Mouse (Mus musculus) megakaryocyte progenitor cell, adult 5-6 weeks (primary cell): ENCODE data around the gene Deaf1. TPM values are rescaled to one million over a fixed set of nuclear protein-coding genes. Genes with fewer than 3 reads are reported as not detected.
A peak's percentile ranks its signal among the peaks of the same experiment; 100 is the strongest.
"Not testable (repeated sequence)": the region's sequence is repeated elsewhere in the genome, so short reads cannot be mapped to it uniquely, and the experiment has no call there.

Experiments used
- ATAC-seq: replicated peaks from 2 replicates; pipeline ENCODE4 v1.8.0; 2016; ENCODE audit warnings: mild to moderate bottlenecking, moderate TSS enrichment, inconsistent platforms; ENCODE audit not compliant: poor library complexity
- total RNA-seq, 2 experiments: library from RNA; stranded (forward) in 1 of 2; stranded (reverse) in 1 of 2; fragments of 157-497, 149-512 nt in 1 of 2; fragments of 200-1000 nt in 1 of 2; gene quantifications; 2 replicates each; pipeline versions ENCODE4 v1.2.3 to v1.2.4; 2015 to 2017

Gene Deaf1
- total RNA-seq, 2 experiments from 2014 or later = 23.0 to 33.7 TPM

DNA sequence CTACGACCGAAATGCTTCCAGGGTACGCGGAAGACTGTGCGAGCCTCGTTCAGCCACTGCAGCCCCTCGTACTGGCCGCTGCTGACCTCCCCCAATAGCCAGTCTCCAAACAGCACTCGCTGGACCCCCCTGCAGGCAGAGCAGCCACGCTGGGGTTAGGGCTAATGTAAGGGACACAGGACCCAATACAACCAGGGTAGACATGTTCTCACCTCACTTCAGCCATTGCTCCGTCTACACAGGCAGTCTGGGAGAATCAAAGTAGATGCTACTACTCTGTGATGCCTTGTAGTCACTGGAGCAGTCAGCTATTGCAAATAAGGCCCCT is 62.1 kb downstream of the Deaf1 start:
- no peak for ATAC-seq

DNA sequence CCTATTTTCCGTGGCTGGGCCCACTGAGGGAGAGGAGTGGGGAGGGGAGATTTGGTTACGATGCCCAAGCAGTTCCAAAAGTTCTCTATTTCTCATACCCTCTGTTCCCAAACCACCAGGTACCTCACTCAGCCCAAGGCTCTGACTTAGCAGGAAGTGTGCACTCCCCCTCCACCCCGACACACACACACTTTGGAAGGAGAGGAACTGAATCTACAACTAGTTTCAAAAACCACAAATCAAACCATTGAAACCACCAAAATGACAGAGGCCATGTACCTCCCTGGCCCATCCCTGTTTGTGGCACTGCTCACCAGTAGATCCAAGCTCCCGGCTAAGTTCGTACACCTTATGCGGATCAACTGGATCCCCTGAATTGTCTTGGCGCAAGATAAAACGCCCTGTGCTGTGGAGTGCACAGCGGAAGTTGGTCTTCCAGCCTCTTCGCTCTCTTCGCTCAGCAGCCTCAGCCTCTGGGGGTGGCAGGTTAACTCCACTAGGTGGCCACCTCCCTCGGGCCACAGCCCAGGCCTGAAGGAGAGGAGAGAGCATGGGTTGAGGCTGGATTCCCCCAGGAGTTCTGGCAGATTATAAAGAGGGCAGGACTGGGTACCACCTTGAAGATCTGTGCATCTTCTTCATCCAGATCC is 62.6 kb downstream of the Deaf1 start:
- peak; percentile 61 for ATAC-seq

DNA sequence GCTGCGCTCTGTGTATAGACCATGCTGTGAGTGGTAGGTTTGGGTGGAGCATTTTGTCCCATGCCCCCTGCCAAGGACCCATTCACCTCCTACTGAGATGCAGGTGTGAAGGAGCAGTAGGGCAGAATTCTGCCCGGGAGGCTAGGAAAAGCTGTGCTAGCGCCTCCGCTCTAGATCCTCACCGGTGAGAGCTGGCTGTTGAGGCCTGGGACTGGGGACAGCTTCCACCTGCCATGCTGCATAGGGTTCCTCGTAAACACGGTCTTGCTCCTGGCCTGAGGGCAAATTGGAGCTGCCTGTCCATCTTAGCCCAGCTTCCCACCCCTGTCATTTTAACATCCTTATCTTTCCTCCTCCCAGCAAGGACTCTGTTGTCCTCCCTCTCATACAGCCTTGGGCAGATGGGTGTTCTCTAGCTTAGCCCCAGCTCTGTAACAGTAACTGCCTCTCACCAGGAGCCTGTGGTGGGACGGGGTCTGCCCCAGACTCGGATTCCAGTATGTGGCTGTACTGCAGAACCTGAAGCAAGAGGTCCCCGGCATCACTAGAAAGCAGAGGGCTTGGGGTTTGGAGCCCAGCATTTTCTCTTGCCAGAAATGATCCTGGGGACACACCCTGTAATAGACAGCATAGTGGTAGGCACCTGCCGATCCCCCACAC is 63.3 kb downstream of the Deaf1 start:
- no peak for ATAC-seq

DNA sequence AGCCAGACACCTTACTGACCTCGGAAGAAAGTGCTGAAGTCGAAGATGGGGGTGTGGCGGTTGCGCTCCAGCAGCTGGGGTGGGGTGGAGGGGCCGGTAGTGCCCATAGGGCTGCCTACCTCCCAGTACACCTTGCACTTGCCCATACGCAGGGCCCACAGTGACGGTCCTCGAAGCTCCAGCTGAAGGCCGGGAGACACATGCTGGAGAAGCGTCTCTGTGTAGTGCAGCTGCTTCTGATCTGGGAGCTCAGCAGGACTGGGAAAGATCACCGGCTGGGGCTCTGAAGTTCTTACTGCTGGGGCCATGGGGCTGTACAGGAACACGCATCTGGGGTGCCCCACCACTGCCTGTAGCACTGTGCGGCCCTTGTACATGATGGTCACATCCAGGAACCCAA is 63.9 kb downstream of the Deaf1 start:
- no peak for ATAC-seq

DNA sequence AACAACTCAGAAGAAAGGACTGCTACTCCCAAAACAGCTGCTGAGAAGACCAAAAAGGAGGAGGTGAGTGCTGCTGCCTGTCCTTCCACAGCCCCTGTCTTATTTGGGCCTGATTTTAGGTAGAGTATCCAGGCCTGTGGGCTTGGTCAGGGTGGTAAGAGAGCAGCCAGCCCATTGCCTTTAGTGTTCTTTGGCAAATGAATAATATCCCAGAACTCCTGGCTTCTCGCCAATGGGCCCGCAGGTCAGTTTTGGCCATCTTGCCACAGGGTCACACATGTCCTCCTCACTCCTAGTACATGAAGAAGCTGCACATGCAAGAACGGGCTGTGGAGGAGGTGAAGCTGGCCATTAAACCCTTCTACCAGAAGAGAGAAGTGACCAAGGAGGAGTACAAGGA is 66.0 kb downstream of the Deaf1 start:
- ATAC-seq = no peak

DNA sequence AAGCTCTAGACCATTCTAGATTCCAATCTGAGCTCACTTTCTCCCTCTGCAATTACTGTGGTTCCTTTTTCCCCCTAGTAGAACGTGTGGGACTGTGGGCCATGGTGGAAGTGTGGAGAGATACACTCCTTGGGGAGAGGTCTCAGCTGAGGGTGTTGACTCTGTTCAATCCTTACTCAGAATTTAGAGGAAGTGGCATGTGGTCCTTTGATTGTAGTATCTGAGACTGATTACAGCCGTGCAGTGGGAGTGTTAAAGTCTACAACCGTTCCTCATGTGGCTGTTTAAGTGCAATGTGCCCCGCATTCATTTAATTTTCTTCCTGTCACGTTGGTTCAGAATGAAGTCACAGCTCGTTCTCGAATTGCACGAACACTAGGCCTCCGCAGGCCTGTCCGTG is 71.3 kb downstream of the Deaf1 start:
- ATAC-seq = no peak

DNA sequence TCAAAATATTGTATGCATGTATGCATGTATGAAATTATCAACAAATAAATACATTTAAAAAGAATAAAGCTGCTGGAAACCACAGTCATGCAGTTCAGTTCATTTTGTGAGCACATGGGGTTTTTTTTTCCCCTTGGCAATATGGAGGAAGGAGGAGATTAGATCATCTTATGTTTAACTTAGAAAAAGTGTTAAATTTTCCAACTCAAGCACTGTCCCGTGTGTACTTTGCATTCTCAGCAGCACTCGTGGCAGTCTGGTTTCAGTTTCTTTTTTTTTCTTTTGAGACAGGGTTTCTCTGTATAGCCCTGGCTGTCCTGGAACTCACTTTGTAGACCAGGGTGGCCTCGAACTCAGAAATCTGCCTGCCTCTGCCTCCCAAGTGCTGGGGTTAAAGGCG is 77.0 kb downstream of the Deaf1 start:
- ATAC-seq = not testable (repeated sequence)

Other genes starting within 250 kb of the Deaf1 start
- 1.0 and 2.2 TPM in 2 replicates for gene Pkp3, start 249.5 kb downstream of the Deaf1 start, total RNA-seq (2015)
- gene Pkp3, start 249.5 kb downstream of the Deaf1 start, total RNA-seq (2017) = 0.10 and 1.1 TPM in 2 replicates
- gene Sigirr, start 227.1 kb downstream of the Deaf1 start, total RNA-seq (2015) = 12.3 and 12.6 TPM in 2 replicates
- gene Sigirr, start 227.1 kb downstream of the Deaf1 start, total RNA-seq (2017) = 5.8 and 14.0 TPM in 2 replicates
- gene Ano9, start 209.9 kb downstream of the Deaf1 start, total RNA-seq (2015) = not detected in 2 replicates
- gene Ano9, start 209.9 kb downstream of the Deaf1 start, total RNA-seq (2017) = not detected in 2 replicates
- gene Ptdss2, start 205.3 kb downstream of the Deaf1 start, total RNA-seq (2015) = 5.8 and 9.2 TPM in 2 replicates
- gene Ptdss2, start 205.3 kb downstream of the Deaf1 start, total RNA-seq (2017) = 5.7 and 5.8 TPM in 2 replicates
- gene Rnh1, start 154.8 kb downstream of the Deaf1 start, total RNA-seq (2015) = 36.0 and 41.3 TPM in 2 replicates
- gene Rnh1, start 154.8 kb downstream of the Deaf1 start, total RNA-seq (2017) = 43.4 and 57.6 TPM in 2 replicates
- gene Hras, start 133.7 kb downstream of the Deaf1 start, total RNA-seq (2015) = 30.5 and 40.6 TPM in 2 replicates
- 19.9 and 23.7 TPM in 2 replicates for gene Hras, start 133.7 kb downstream of the Deaf1 start, total RNA-seq (2017)
- gene Lrrc56, start 133.5 kb downstream of the Deaf1 start, total RNA-seq (2015) = 0.39 and 0.84 TPM in 2 replicates
- gene Lrrc56, start 133.5 kb downstream of the Deaf1 start, total RNA-seq (2017) = 0.50 and 3.4 TPM in 2 replicates
- 0.20 and 0.89 TPM in 2 replicates for gene Lmntd2, start 113.6 kb downstream of the Deaf1 start, total RNA-seq (2015)
- gene Lmntd2, start 113.6 kb downstream of the Deaf1 start, total RNA-seq (2017) = 0.10 TPM in 1 of 2 replicates, not detected in the other
- gene Rassf7, start 111.8 kb downstream of the Deaf1 start, total RNA-seq (2015) = 3.2 and 4.3 TPM in 2 replicates
- 2.2 and 6.6 TPM in 2 replicates for gene Rassf7, start 111.8 kb downstream of the Deaf1 start, total RNA-seq (2017)
- 51.0 and 53.0 TPM in 2 replicates for gene Phrf1, start 98.9 kb downstream of the Deaf1 start, total RNA-seq (2015)
- gene Phrf1, start 98.9 kb downstream of the Deaf1 start, total RNA-seq (2017) = 60.4 and 62.2 TPM in 2 replicates
- gene Irf7, start 61.2 kb downstream of the Deaf1 start, total RNA-seq (2015) = 2.4 and 3.0 TPM in 2 replicates
- 2.9 and 4.7 TPM in 2 replicates for gene Irf7, start 61.2 kb downstream of the Deaf1 start, total RNA-seq (2017)
- gene Cdhr5, start 50.9 kb downstream of the Deaf1 start, total RNA-seq (2015) = not detected in 2 replicates
- not detected in 2 replicates for gene Cdhr5, start 50.9 kb downstream of the Deaf1 start, total RNA-seq (2017)
- gene Sct, start 48.6 kb downstream of the Deaf1 start, total RNA-seq (2015) = not detected in 2 replicates
- gene Sct, start 48.6 kb downstream of the Deaf1 start, total RNA-seq (2017) = not detected in 2 replicates
- gene Drd4, start 35.7 kb downstream of the Deaf1 start, total RNA-seq (2015) = not detected in 2 replicates
- not detected in 2 replicates for gene Drd4, start 35.7 kb downstream of the Deaf1 start, total RNA-seq (2017)
- gene Tmem80, start within 50 bp of the Deaf1 start, total RNA-seq (2015) = 11.1 and 11.7 TPM in 2 replicates
- 9.1 and 9.2 TPM in 2 replicates for gene Tmem80, start within 50 bp of the Deaf1 start, total RNA-seq (2017)
- 0.67 TPM in 1 of 2 replicates, not detected in the other for gene Eps8l2, start 11.2 kb upstream of the Deaf1 start, total RNA-seq (2015)
- not detected in 2 replicates for gene Eps8l2, start 11.2 kb upstream of the Deaf1 start, total RNA-seq (2017)
- 103 and 117 TPM in 2 replicates for gene Taldo1, start 64.5 kb upstream of the Deaf1 start, total RNA-seq (2015)
- gene Taldo1, start 64.5 kb upstream of the Deaf1 start, total RNA-seq (2017) = 508 and 513 TPM in 2 replicates
- gene Gatd1, start 86.4 kb upstream of the Deaf1 start, total RNA-seq (2015) = 21.9 and 25.9 TPM in 2 replicates
- gene Gatd1, start 86.4 kb upstream of the Deaf1 start, total RNA-seq (2017) = 13.5 and 16.3 TPM in 2 replicates
- not detected in 2 replicates for gene Cend1, start 101.8 kb upstream of the Deaf1 start, total RNA-seq (2015)
- not detected in 2 replicates for gene Cend1, start 101.8 kb upstream of the Deaf1 start, total RNA-seq (2017)
- gene Slc25a22, start 110.2 kb upstream of the Deaf1 start, total RNA-seq (2015) = 15.5 and 19.8 TPM in 2 replicates
- 4.4 and 5.3 TPM in 2 replicates for gene Slc25a22, start 110.2 kb upstream of the Deaf1 start, total RNA-seq (2017)
- 14.2 and 14.4 TPM in 2 replicates for gene Pidd1, start 116.3 kb upstream of the Deaf1 start, total RNA-seq (2015)
- gene Pidd1, start 116.3 kb upstream of the Deaf1 start, total RNA-seq (2017) = 9.7 and 11.2 TPM in 2 replicates
- gene Rplp2, start 119.7 kb upstream of the Deaf1 start, total RNA-seq (2015) = 2,968 and 3,129 TPM in 2 replicates
- 2,070 and 2,265 TPM in 2 replicates for gene Rplp2, start 119.7 kb upstream of the Deaf1 start, total RNA-seq (2017)
- 44.5 and 44.9 TPM in 2 replicates for gene Pnpla2, start 127.5 kb upstream of the Deaf1 start, total RNA-seq (2015)
- 15.6 and 20.1 TPM in 2 replicates for gene Pnpla2, start 127.5 kb upstream of the Deaf1 start, total RNA-seq (2017)
- gene Cracr2b, start 133.4 kb upstream of the Deaf1 start, total RNA-seq (2015) = 8.6 and 8.9 TPM in 2 replicates
- gene Cracr2b, start 133.4 kb upstream of the Deaf1 start, total RNA-seq (2017) = 11.4 and 16.6 TPM in 2 replicates
- 11.0 and 14.7 TPM in 2 replicates for gene Cd151, start 139.7 kb upstream of the Deaf1 start, total RNA-seq (2015)
- 14.5 and 22.1 TPM in 2 replicates for gene Cd151, start 139.7 kb upstream of the Deaf1 start, total RNA-seq (2017)
- gene Polr2l, start 147.4 kb upstream of the Deaf1 start, total RNA-seq (2015) = 31.3 and 40.2 TPM in 2 replicates
- gene Polr2l, start 147.4 kb upstream of the Deaf1 start, total RNA-seq (2017) = 45.0 and 46.7 TPM in 2 replicates
- 18.3 and 23.9 TPM in 2 replicates for gene Tspan4, start 147.6 kb upstream of the Deaf1 start, total RNA-seq (2015)
- 38.2 and 39.1 TPM in 2 replicates for gene Tspan4, start 147.6 kb upstream of the Deaf1 start, total RNA-seq (2017)
- 5.8 and 6.3 TPM in 2 replicates for gene Chid1, start 212.2 kb upstream of the Deaf1 start, total RNA-seq (2015)
- 31.2 and 38.7 TPM in 2 replicates for gene Chid1, start 212.2 kb upstream of the Deaf1 start, total RNA-seq (2017)
- 18.3 and 20.0 TPM in 2 replicates for gene Ap2a2, start 234.5 kb upstream of the Deaf1 start, total RNA-seq (2015)
- 23.4 and 23.6 TPM in 2 replicates for gene Ap2a2, start 234.5 kb upstream of the Deaf1 start, total RNA-seq (2017)